Mouse (Mus musculus): ENCODE results near the gene Hsdl1. TPM values are rescaled to one million over a fixed set of nuclear protein-coding genes. Genes with fewer than 3 reads are reported as not detected.

Gene Hsdl1
- 39.8 and 43.1 TPM in 2 replicates for polyA plus RNA-seq (2015; fragmentation: Nextera tagmentation; extraction: Ambion mirVana)

GRCm38 (mm10) chr8:119574437-119575365 is at the start of gene Hsdl1, which contains the start of gene Dnaaf1:
TSS of gene Hsdl1 (minus strand) at chr8:119575183.
TSS of gene Dnaaf1 (plus strand) at chr8:119575235.
- WGBS = under 1% methylated on average over 69 of the region's 97 CpGs
- H3K9me3 ChIP-seq (ENCODE audit: low read length) = no peaks in the 10 kb centered on the region
- H3K27me3 ChIP-seq (ENCODE audit: insufficient read depth, low read length) = 0 out of 2 replicates have a peak, but pooled peaks cover 10% of the 10 kb centered on the region
- peak within 1 kb of the TSS; percentile 73 for H3K4me2 ChIP-seq (replicated peaks; ENCODE audit: low read depth, low read length)
- peak within 1 kb of the TSS; percentile 83 for H3K4me3 ChIP-seq (ENCODE audit: low read length)
- ATAC-seq (ENCODE audit: low FRiP score, low TSS enrichment) = peak; percentile 88
- H3K36me3 ChIP-seq (ENCODE audit: insufficient read depth, low read length) = no peaks in the 10 kb centered on the region
- H3K9ac ChIP-seq (replicated peaks; ENCODE audit: low read length) = peak within 1 kb of the TSS; percentile 70
- peak within 1 kb of the TSS; percentile 4 for H3K27ac ChIP-seq (ENCODE audit: low read length)
- H3K4me1 ChIP-seq (ENCODE audit: insufficient read depth, low read length) = peaks cover 9% of the 10 kb centered on the region; the same call in 1 of the 2 replicates

GRCm38 (mm10) chr8:119623744-119624143 is 48.8 kb upstream of the Hsdl1 start:
- Histone ChIP-seq H3K9me3 (ENCODE audit: low read length) (no peaks in the 10 kb centered on the region), H3K36me3 (ENCODE audit: insufficient read depth, low read length) (no peaks in the 10 kb centered on the region), H3K27ac (ENCODE audit: low read length) (no peak overlapping the region), H3K27me3 (ENCODE audit: insufficient read depth, low read length) (no peaks in the 10 kb centered on the region), H3K4me1 (ENCODE audit: insufficient read depth, low read length) (no peaks in the 10 kb centered on the region; the same call in 1 of the 2 replicates), H3K4me3 (ENCODE audit: low read length) (no peak overlapping the region), H3K4me2 (replicated peaks; ENCODE audit: low read depth, low read length) (no peak overlapping the region), H3K9ac (replicated peaks; ENCODE audit: low read length) (no peak overlapping the region)
- no peak for ATAC-seq (ENCODE audit: low FRiP score, low TSS enrichment)
- 73% methylated on average over 1 of the region's 1 CpGs for WGBS

GRCm38 (mm10) chr8:119623061-119623460 is 48.1 kb upstream of the Hsdl1 start:
- Histone ChIP-seq H3K4me2 (replicated peaks; ENCODE audit: low read depth, low read length) (no peak overlapping the region), H3K9me3 (ENCODE audit: low read length) (no peaks in the 10 kb centered on the region), H3K36me3 (ENCODE audit: insufficient read depth, low read length) (no peaks in the 10 kb centered on the region), H3K4me1 (ENCODE audit: insufficient read depth, low read length) (no peaks in the 10 kb centered on the region; the same call in 1 of the 2 replicates), H3K27ac (ENCODE audit: low read length) (no peak overlapping the region), H3K27me3 (ENCODE audit: insufficient read depth, low read length) (no peaks in the 10 kb centered on the region), H3K4me3 (ENCODE audit: low read length) (no peak overlapping the region), H3K9ac (replicated peaks; ENCODE audit: low read length) (no peak overlapping the region)
- WGBS = 88% methylated on average over 8 of the region's 8 CpGs
- ATAC-seq (ENCODE audit: low FRiP score, low TSS enrichment) = no peak

GRCm38 (mm10) chr8:119622555-119622954 is 47.6 kb upstream of the Hsdl1 start:
- Histone ChIP-seq H3K9ac (replicated peaks; ENCODE audit: low read length) (no peak overlapping the region), H3K27me3 (ENCODE audit: insufficient read depth, low read length) (no peaks in the 10 kb centered on the region), H3K4me3 (ENCODE audit: low read length) (no peak overlapping the region), H3K36me3 (ENCODE audit: insufficient read depth, low read length) (no peaks in the 10 kb centered on the region), H3K27ac (ENCODE audit: low read length) (no peak overlapping the region), H3K4me1 (ENCODE audit: insufficient read depth, low read length) (no peaks in the 10 kb centered on the region; the same call in 1 of the 2 replicates), H3K4me2 (replicated peaks; ENCODE audit: low read depth, low read length) (no peak overlapping the region), H3K9me3 (ENCODE audit: low read length) (no peaks in the 10 kb centered on the region)
- ATAC-seq (ENCODE audit: low FRiP score, low TSS enrichment) = no peak
- 52% methylated on average over 4 of the region's 4 CpGs for WGBS

- no peaks in the 10 kb centered on the region for H3K36me3 ChIP-seq (ENCODE audit: insufficient read depth, low read length)
- ATAC-seq (ENCODE audit: low FRiP score, low TSS enrichment) = no peak
- no peak overlapping the region for H3K4me3 ChIP-seq (ENCODE audit: low read length)
- no peak overlapping the region for H3K27ac ChIP-seq (ENCODE audit: low read length)
- H3K4me1 ChIP-seq (ENCODE audit: insufficient read depth, low read length) = no peaks in the 10 kb centered on the region
- 84% methylated on average over 14 of the region's 14 CpGs for WGBS
- H3K27me3 ChIP-seq (ENCODE audit: insufficient read depth, low read length) = no peaks in the 10 kb centered on the region
- H3K9me3 ChIP-seq (ENCODE audit: low read length) = no peaks in the 10 kb centered on the region
- no peak overlapping the region for H3K9ac ChIP-seq (replicated peaks; ENCODE audit: low read length)
- H3K4me2 ChIP-seq (replicated peaks; ENCODE audit: low read depth, low read length) = no peak overlapping the region
Observed at GRCm38 (mm10) chr8:119620848-119621465, 46.0 kb upstream of the Hsdl1 start.

- H3K9ac ChIP-seq (replicated peaks; ENCODE audit: low read length) = no peak overlapping the region
- H3K4me3 ChIP-seq (ENCODE audit: low read length) = no peak overlapping the region
- no peaks in the 10 kb centered on the region for H3K36me3 ChIP-seq (ENCODE audit: insufficient read depth, low read length)
- no peaks in the 10 kb centered on the region for H3K9me3 ChIP-seq (ENCODE audit: low read length)
- no peak for ATAC-seq (ENCODE audit: low FRiP score, low TSS enrichment)
- WGBS = 73% methylated on average over 6 of the region's 6 CpGs
- H3K4me2 ChIP-seq (replicated peaks; ENCODE audit: low read depth, low read length) = no peak overlapping the region
- no peak overlapping the region for H3K27ac ChIP-seq (ENCODE audit: low read length)
- H3K4me1 ChIP-seq (ENCODE audit: insufficient read depth, low read length) = no peaks in the 10 kb centered on the region
- H3K27me3 ChIP-seq (ENCODE audit: insufficient read depth, low read length) = no peaks in the 10 kb centered on the region
Observed at GRCm38 (mm10) chr8:119620116-119620840, 45.3 kb upstream of the Hsdl1 start.

- Histone ChIP-seq H3K36me3 (ENCODE audit: insufficient read depth, low read length) (no peaks in the 10 kb centered on the region), H3K27ac (ENCODE audit: low read length) (no peak overlapping the region), H3K4me1 (ENCODE audit: insufficient read depth, low read length) (no peaks in the 10 kb centered on the region), H3K27me3 (ENCODE audit: insufficient read depth, low read length) (no peaks in the 10 kb centered on the region), H3K9ac (replicated peaks; ENCODE audit: low read length) (no peak overlapping the region), H3K4me2 (replicated peaks; ENCODE audit: low read depth, low read length) (no peak overlapping the region), H3K9me3 (ENCODE audit: low read length) (no peaks in the 10 kb centered on the region), H3K4me3 (ENCODE audit: low read length) (no peak overlapping the region)
- 69% methylated on average over 5 of the region's 5 CpGs for WGBS
- ATAC-seq (ENCODE audit: low FRiP score, low TSS enrichment) = no peak
Observed at GRCm38 (mm10) chr8:119618887-119619286, 43.9 kb upstream of the Hsdl1 start.

- Histone ChIP-seq H3K9me3 (ENCODE audit: low read length) (no peaks in the 10 kb centered on the region), H3K9ac (replicated peaks; ENCODE audit: low read length) (no peak overlapping the region), H3K4me3 (ENCODE audit: low read length) (no peak overlapping the region), H3K27me3 (ENCODE audit: insufficient read depth, low read length) (no peaks in the 10 kb centered on the region), H3K4me1 (ENCODE audit: insufficient read depth, low read length) (no peaks in the 10 kb centered on the region), H3K4me2 (replicated peaks; ENCODE audit: low read depth, low read length) (no peak overlapping the region), H3K36me3 (ENCODE audit: insufficient read depth, low read length) (no peaks in the 10 kb centered on the region), H3K27ac (ENCODE audit: low read length) (no peak overlapping the region)
- 85% methylated on average over 5 of the region's 5 CpGs for WGBS
- no peak for ATAC-seq (ENCODE audit: low FRiP score, low TSS enrichment)
Observed at GRCm38 (mm10) chr8:119617586-119617985, 42.6 kb upstream of the Hsdl1 start.

GRCm38 (mm10) chr8:119616811-119617210 is 41.8 kb upstream of the Hsdl1 start:
- no peak overlapping the region for H3K4me2 ChIP-seq (replicated peaks; ENCODE audit: low read depth, low read length)
- 89% methylated on average over 4 of the region's 4 CpGs for WGBS

More at GRCm38 (mm10) chr8:119616811-119617210, 41.8 kb upstream of the Hsdl1 start:
- H3K27me3 ChIP-seq (ENCODE audit: insufficient read depth, low read length) = no peaks in the 10 kb centered on the region
- H3K4me3 ChIP-seq (ENCODE audit: low read length) = no peak overlapping the region
- no peaks in the 10 kb centered on the region for H3K36me3 ChIP-seq (ENCODE audit: insufficient read depth, low read length)
- H3K27ac ChIP-seq (ENCODE audit: low read length) = no peak overlapping the region
- no peak for ATAC-seq (ENCODE audit: low FRiP score, low TSS enrichment)
- no peak overlapping the region for H3K9ac ChIP-seq (replicated peaks; ENCODE audit: low read length)
- H3K9me3 ChIP-seq (ENCODE audit: low read length) = no peaks in the 10 kb centered on the region
- no peaks in the 10 kb centered on the region for H3K4me1 ChIP-seq (ENCODE audit: insufficient read depth, low read length)
